Mouse (Mus musculus) bone marrow macrophage, adult 2 months (primary cell): ENCODE data around the gene Adamtsl1.

Experiments used
- CTCF ChIP-seq: IDR thresholded peaks from 2 replicates; pipeline ENCODE4 v1.5.1; 2012; ENCODE audit warnings: low read depth, mild to moderate bottlenecking, low read length, moderate library complexity
- POLR2A ChIP-seq: IDR thresholded peaks from 2 replicates; pipeline ENCODE4 v1.6.1; 2012; ENCODE audit warnings: mild to moderate bottlenecking, low read depth, low read length, borderline replicate concordance

GRCm38 (mm10) chr4:86317916-86318542, 804.1 kb downstream of the Adamtsl1 start:
- no peak for TF ChIP-seq CTCF
- TF ChIP-seq POLR2A, result no peak
